Mouse (Mus musculus) 3T3-L1 (cell line): ENCODE measurements around the gene Ltbp4.
A peak's percentile ranks its signal among the peaks of the same experiment; 100 is the strongest.

Experiments
- DNase-seq: peaks from one replicate; pipeline ENCODE4 v3.0.0-alpha.2; 2015; ENCODE audit warnings: low read depth, low spot score

Ltbp4 gene

DNA sequence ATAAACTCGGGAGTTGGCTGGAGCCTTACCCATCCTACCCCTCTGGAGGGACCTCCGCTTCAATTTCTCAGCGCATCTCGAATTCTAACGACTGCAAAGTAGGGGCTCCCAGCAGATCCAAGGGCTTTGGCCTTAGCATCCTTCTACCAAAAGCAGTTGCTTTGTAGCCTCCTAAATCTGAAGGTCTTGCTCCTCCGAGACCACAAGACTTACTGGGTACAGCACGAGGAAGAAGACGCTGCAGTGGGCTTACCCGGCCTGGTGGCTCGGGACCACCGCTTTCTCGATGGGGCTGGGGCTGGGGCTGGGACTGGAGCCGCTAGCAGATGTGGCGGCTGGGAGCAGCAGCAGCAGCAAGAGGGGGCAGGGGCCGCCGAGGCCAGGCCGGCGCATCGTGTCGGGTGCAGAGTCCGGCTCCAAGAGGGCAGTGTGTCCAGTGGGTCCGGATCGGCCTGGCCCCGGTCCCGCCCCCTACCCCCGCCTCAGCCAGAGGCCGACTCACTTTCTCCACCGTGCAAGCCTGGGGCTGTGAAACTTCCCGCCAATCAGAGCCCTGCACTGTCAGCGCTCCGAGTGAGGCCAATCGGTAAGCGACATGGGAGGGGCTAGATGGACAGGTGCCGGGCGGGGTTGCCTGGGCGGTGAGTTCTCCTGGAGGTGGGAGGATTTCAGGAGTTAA lies at the start of gene Ltbp4:
Gene Ltbp4 (minus strand): TSS at position 518 of the 679 bp plus-strand sequence.
- DNase-seq = no peak

- DNase-seq = peak; percentile 48
Measured at GRCm38 (mm10) chr7:27384731-27385130, 47.2 kb upstream of the Ltbp4 start.

DNA sequence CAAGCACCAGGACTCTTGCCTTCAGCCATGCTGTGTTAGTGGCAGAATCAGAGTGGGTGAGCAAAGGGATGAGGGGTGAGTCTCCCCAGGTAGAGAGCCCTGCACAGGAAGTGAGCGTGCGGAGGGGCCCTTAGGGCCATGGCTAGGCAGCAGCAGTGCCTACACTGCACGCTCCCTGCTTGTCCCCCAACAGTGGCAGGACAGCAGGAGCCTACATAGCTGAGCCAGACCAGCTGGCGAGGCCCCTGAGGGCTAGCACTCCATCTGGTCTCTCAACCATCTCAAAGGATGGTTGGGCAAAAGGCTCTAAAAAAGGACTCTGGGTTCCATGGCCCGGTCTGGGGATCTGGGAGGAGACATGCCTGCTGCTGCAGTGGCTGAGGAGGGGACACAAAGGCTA lies 46.6 kb upstream of the Ltbp4 start:
- no peak for DNase-seq

GRCm38 (mm10) chr7:27383233-27383632 lies 45.7 kb upstream of the Ltbp4 start:
- DNase-seq = peak; percentile 55

DNA sequence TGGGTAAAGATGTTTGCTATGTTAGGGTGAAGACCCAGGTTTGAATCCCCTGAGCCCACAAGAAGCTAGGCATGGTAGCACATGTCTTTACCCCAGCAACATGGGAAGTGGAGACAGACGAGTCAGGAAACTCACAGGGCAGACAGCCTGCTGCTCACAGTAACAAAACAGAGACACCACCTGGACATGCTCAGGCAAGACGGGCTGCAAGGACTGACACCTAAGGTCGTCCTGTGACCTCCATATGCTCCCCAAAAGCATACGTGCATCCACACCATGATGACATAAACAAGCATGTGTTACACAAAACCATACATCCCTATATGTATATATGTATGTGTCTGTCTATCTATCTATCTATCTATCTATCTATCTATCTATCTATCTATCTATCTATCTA lies 44.1 kb upstream of the Ltbp4 start:
- no peak for DNase-seq

GRCm38 (mm10) chr7:27381009-27381408 lies 43.5 kb upstream of the Ltbp4 start:
- no peak for DNase-seq

GRCm38 (mm10) chr7:27379836-27380235 lies 42.3 kb upstream of the Ltbp4 start:
- no peak for DNase-seq

DNA sequence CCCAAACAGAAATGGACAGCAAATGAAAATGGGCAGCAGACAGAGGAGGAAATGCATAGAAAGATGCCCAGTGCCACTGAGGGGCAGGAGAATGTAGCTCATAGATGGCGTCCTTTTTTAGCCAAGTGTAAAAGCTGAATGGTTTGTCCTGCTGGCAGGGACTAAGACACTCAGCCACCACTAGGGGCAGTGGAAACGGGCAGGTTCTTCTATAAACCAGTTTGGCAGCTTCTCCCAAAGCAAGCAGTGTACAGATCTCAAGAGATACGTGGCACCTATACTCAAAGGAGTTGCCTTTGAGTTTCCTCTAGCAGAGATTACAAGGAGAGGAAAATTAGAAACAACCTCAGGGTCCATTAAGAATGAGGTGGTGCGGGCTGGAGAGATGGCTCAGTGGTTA lies 40.9 kb upstream of the Ltbp4 start:
- peak; percentile 46 for DNase-seq

GRCm38 (mm10) chr7:27375274-27375673 lies 37.8 kb upstream of the Ltbp4 start:
- DNase-seq = no peak

DNA sequence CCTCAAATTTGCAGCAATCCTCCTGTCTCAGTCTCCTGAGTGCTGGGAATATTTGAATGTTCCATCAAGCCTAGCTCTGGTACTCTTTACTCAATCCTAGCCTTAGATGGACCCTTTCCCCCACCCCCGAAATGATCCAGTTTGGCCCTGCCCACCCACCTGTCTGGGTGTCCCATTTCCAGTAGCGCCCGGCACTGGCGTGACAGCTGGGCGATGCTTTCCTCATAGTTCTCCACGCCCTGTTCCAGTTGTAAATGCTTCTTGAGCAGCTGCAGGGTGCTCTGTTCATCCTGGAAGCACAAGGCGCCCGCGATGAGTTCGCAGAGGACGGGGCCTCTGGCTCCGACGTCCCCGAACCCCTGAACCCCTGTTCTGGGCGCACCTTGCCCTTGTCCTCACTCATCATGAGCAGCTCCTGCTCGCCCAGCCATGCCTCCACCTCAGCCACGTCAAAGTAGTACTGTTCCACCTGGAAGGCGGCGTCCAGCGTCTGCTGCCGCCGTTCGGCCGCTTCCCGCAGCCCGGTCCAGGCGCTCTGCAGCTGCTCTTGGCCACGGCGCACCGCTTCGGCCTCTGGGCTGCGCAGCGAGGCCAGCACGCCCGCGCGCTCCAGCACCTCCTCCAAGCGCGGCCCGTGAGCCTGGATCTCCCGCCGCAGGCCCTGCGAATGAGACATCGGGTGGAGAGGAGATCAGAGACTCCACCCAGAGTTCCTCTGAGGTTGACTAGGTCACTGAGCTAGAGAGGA lies 34.4 kb upstream of the Ltbp4 start:
- no peak for DNase-seq

- DNase-seq = no peak
Measured at GRCm38 (mm10) chr7:27369111-27369510, 31.6 kb upstream of the Ltbp4 start.

DNA sequence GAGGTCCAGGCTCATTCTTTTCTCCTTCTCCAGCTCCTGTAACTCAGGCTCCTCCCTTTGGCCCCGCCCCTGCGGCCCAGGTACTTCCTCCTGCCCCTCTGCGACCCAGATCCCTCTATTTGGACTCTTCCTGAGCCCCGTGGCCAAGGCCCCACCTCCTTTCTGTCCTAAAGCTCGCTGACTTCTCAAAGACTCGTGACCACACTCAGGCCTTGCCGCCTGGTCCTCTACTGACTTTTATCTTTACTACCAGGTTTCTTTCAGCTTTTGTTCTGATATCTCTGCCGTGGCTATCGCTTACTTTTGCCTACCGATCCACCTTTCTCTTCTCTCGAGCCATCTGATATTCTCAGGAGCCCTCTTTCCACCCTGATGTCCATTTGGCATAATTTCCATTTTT lies 30.5 kb upstream of the Ltbp4 start:
- no peak for DNase-seq

- DNase-seq = no peak
Measured at GRCm38 (mm10) chr7:27366082-27366844, 28.8 kb upstream of the Ltbp4 start.

DNA sequence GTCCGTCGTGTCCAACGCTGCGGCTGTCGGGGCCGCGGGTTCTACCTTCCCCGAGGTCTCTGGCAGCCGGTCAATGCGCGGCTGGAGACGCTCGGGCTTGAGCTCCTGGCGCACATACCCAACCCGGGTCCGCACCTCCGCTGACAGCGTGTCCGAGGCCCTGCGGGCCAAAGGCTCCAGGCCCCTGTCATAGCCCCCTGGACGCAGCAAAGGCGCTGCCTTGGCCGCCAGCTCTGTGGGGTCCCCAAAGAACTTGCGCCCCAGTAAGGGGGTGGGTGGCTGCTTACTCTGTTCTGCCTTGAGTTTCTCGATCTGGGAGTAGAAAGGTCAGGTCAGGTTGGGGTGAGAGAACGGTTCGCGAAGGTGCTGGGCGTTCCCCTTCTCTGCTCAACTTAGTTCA lies 26.9 kb upstream of the Ltbp4 start:
- no peak for DNase-seq

DNA sequence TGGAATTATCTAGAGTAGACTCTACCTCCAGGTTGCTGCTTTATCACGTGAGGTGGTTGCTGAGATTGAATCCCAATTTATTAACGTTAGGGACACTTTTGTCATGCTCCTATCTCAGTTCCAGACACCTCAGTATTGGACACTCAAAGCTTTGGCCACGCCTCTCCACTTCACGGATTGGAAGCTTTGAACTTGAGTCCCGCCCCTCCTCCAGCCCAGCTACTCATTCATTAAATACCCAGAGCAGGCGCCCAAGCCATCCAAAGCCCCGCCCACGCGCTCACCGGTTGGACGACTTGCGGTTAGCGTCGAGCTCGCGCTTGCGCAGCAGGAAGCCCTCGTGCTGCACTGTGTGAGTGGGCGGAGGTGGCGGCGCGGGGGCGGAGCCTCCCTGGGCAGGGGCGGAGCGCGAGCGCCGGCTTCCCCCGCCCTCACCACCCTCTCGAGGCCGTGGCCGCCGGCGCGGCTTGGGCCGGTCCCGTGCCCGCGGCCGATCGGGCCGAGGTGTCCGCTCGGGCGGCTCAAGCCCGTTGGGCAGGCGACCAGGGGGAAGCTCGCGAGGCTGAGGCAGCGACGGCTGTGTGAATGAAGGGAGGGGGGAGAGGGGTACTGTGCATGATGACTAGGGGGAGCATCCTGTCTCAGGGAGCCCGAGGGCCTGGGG lies 23.9 kb upstream of the Ltbp4 start:
- peak; percentile 99 for DNase-seq

DNA sequence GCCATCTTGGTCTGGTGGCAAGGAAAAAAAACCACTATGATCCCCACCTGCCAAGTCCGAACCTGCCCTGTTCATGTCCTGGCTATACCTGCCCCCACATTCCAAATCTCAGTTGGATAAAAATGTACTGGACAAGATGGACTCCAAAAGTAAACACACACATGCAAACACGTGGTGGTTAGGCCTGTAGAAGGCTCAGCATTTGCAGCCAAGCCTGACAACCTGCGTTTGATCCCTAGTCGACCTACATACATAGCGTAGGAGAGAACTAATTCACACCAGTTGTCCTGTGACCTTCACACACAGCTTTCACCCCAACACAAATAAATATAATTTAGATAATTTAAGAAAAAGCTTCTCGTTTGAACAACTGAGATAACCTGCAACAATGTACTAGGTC lies 23.3 kb upstream of the Ltbp4 start:
- no peak for DNase-seq

DNA sequence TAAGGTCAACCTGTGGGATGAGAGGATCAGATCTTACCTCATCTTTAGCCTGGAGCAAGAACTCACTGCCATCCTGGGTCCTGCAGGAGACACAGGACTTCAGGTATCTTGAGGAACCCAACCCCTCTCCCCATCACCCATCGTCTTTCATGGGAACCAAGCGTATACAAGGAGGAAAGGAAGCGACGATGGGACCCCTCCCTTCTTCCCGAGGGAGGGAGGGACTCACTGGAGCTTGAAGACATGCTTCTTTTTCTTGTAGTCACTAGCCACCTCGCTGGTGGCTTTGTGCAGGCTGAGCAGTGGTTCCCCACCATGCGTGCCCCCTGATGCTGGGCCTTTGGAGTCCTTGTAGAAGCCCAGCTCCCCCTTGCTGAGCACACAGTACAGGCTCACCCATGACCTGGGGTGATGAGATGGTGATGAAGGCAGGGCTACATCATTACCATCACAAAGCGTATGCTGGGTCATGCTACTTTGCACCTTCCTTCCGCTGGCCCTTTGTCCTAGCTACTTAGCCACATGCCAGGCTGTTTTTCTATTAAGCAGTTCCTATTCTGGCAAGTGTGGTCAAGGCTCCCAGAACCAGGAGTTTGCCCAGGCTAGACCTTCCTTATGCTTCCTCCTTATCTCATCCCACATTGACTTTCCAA lies 22.3 kb upstream of the Ltbp4 start:
- DNase-seq = no peak

DNA sequence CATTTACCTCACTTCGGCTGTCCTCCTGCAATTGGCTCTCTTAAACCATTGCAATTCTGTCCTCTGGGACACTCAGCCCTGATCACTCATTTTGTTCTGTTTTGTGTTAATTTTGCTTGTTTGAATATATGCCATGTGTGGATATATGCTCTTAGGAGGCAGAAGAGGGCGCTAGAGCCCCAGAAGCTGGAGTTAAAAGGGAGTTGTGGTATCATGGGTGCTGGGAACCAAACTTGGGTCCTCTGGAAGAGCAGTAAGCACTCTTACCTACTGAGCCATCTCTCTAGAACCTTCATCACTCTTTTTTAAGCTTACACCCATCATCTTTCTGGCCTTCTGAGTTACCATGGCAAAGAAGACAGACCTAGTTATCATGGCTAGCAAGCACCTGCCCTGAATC lies 21.7 kb upstream of the Ltbp4 start:
- DNase-seq = no peak

DNA sequence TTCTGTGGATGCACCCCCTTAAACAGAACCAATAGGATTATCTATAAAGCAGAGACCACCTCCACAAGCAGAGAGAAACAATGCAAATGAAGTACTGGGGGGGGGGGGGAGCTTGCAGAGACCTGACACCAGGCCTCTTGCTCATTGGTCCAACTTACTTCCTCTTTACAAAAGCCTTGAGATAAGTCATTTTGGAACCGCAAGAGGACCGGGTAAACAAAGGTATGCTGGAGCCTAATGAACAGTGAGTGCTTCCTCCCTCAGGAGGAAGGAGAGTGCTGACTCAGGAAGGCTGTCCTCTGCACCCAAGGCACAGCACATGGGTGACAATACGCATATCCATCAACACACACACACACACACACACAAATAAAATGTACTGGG lies 20.1 kb upstream of the Ltbp4 start:
- no peak for DNase-seq

DNA sequence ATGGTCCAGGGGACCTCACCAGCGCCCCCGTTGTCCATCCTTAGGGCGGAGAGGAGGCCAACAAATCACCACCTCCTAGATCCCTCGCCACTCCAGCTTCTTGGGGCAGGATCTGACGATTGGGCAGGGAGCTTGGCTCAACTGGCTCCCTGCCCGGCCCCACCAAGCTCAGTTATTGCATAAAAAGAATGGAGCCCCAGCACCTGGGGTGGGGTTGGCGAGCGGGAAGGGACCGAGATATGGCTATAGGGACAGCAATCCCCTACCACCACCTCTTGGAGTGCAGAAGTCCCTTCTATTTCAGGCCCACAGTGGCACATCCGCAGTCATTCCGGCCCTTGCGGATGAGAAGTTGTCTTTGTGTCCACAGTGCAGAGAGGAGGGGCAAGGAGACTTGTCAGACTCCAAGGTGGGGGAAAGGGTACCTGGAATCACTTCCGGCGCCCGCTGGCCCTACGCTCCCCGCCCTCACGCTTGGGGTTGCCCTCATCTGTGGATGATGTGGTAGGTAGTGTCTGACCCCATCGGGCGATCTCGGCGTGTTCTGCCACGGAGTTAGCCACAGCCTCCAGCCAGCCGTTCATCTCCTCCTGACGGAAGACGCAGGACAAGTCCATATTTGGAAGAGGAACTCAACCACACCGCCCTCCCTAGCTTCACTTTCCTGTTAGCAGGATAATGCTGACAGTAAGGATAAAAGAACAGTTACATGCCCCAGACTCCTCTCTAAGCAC lies 19.5 kb upstream of the Ltbp4 start, which contains the start of gene Gm20479:
Gene Gm20479 (minus strand): TSS at position 559 of the 734 bp plus-strand sequence.
- DNase-seq = no peak

- DNase-seq = no peak
Measured at GRCm38 (mm10) chr7:27356248-27356647, 18.8 kb upstream of the Ltbp4 start.
